7 mouse cellular contexts compared by ENCODE assay signal in the genomic region with DNA sequence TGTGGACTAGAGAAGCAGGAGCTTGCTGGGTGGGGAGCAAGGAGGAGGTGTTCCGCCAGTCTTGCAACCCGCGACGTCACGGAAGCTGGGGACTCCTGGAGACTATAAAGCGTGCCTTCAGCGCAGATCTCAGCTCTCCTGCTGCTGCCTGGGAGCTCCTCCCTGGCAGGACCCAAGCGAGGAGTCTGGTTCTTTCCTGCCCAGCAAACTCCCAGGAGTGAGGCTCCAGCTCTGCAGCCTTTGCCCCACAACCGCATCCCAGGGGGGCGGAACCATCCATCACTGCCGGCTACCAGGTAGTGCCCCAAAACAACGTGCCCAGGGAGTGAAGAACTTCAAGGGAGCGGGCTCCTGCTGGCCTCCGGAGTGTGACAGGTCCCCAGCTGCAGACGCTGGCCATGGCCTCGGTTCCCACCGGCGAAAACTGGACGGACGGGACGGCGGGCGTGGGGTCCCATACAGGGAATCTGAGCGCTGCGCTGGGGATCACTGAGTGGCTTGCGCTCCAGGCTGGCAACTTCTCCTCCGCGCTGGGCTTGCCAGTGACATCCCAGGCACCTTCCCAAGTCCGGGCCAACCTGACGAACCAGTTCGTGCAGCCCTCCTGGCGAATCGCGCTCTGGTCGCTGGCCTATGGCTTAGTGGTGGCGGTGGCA. TPM values are rescaled to one million over a fixed set of nuclear protein-coding genes. Genes with fewer than 3 reads are reported as not detected.
DNase-seq lines count a peak whose midpoint lies in the region; ATAC-seq and TF ChIP-seq lines count a peak whose summit lies in the region.

Tacr3 (plus strand) TSS at position 133 of the 656 bp plus-strand sequence.

- H3K36me3 ChIP-seq in forebrain, embryonic 12.5 days (replicated peaks), result no peaks in the 10 kb centered on the region
- H3K36me3 ChIP-seq in neural tube, embryonic 12.5 days, result no peaks in the 10 kb centered on the region

- H3K4me1 ChIP-seq in cortical plate, adult 2 months (ENCODE audit: control insufficient read depth, insufficient read depth, low read length), result no peaks in the 10 kb centered on the region
- H3K4me1 ChIP-seq in forebrain, embryonic 12.5 days, result peaks cover 10% of the 10 kb centered on the region; the same call in 1 of the 2 replicates
- peaks cover 5% of the 10 kb centered on the region; the same call in 1 of the 2 replicates for H3K4me1 ChIP-seq in neural tube, embryonic 12.5 days

- H3K27ac ChIP-seq in cortical plate, adult 2 months (ENCODE audit: insufficient read depth, low read length), result no peak within 1 kb of the TSS
- H3K27ac ChIP-seq in forebrain, embryonic 12.5 days, result no peak within 1 kb of the TSS
- no peak within 1 kb of the TSS for H3K27ac ChIP-seq in neural tube, embryonic 12.5 days

- under 1% methylated on average over 36 of the region's 36 CpGs for WGBS in forebrain, embryonic 12.5 days
- WGBS in neural tube, embryonic 12.5 days, result under 1% methylated on average over 36 of the region's 36 CpGs

- no peak for TF ChIP-seq CTCF in cortical plate, adult 2 months (IDR thresholded peaks at IDR 0.05; ENCODE audit: extremely low read depth, insufficient read depth, low read length)

- intact Hi-C loops in left cerebral cortex, postnatal 36 days (cut with DNase I), result no loop called here

- DNase-seq in layer of hippocampus, postnatal 36 days, result peak; percentile 3 to 4
- DNase-seq in layer of hippocampus, adult 9-11 months, result no peak
- DNase-seq in left cerebral cortex, postnatal 36 days (ENCODE audit: low spot score in 2 of 2), result peak; percentile 5 to 7
- no peak for DNase-seq in thymus, postnatal 0 days (ENCODE audit: low spot score)

- TF ChIP-seq POLR2A in cortical plate, adult 2 months (IDR thresholded peaks at IDR 0.05; ENCODE audit: extremely low read depth, insufficient read depth, low read length), result peak; percentile 27; the same call in 1 of the 2 replicates

- peak within 1 kb of the TSS; percentile 27; the same call in 1 of the 2 replicates for H3K9ac ChIP-seq in forebrain, embryonic 12.5 days
- H3K9ac ChIP-seq in neural tube, embryonic 12.5 days, result peak within 1 kb of the TSS; percentile 44

- peak; percentile 62 for ATAC-seq in forebrain, embryonic 12.5 days (ENCODE audit: low FRiP score)
- peak; percentile 63 for ATAC-seq in neural tube, embryonic 12.5 days (ENCODE audit: low FRiP score, low read depth)

- H3K4me2 ChIP-seq in forebrain, embryonic 12.5 days, result peak within 1 kb of the TSS; percentile 91
- H3K4me2 ChIP-seq in neural tube, embryonic 12.5 days (replicated peaks), result peak within 1 kb of the TSS; percentile 96

- H3K27me3 ChIP-seq in forebrain, embryonic 12.5 days, result 0 out of 2 replicates have a peak, but pooled peaks cover 12% of the 10 kb centered on the region
- H3K27me3 ChIP-seq in neural tube, embryonic 12.5 days (replicated peaks), result 0 out of 2 replicates have a peak, but pooled peaks cover 12% of the 10 kb centered on the region

- H3K9me3 ChIP-seq in forebrain, embryonic 12.5 days, result no peaks in the 10 kb centered on the region
- H3K9me3 ChIP-seq in neural tube, embryonic 12.5 days, result no peaks in the 10 kb centered on the region

- H3K4me3 ChIP-seq in cortical plate, adult 2 months (ENCODE audit: insufficient read depth, low read length), result peak within 1 kb of the TSS; percentile 10
- peak within 1 kb of the TSS; percentile 49 for H3K4me3 ChIP-seq in forebrain, embryonic 12.5 days (replicated peaks)
- H3K4me3 ChIP-seq in neural tube, embryonic 12.5 days, result peak within 1 kb of the TSS; percentile 41

RNA-seq across cellular contexts. Expression of gene Tacr3, which starts in this region (rescaled TPM):
- 1 to 10 TPM; 1.4 to 1.7 TPM for total RNA-seq in layer of hippocampus, postnatal 36 days (2021)
- 0.68 and 0.79 TPM in 2 replicates for polyA plus RNA-seq in cortical plate, adult 2 months (2012; rRNA removed)
- polyA plus RNA-seq in forebrain, embryonic 12.5 days (2016; fragmentation: Nextera tagmentation; extraction: Ambion mirVana), result 0.74 and 0.76 TPM in 2 replicates
- total RNA-seq in left cerebral cortex, postnatal 36 days (2021), result 1 to 10 TPM; 1.5 to 2.0 TPM
- 0.72 and 0.99 TPM in 2 replicates for polyA plus RNA-seq in neural tube, embryonic 12.5 days (2016; fragmentation: Nextera tagmentation; extraction: Ambion mirVana)
- polyA plus RNA-seq in thymus, postnatal 0 days (2015; fragmentation: Nextera tagmentation; extraction: Ambion mirVana), result 0.10 TPM in 1 of 2 replicates, not detected in the other

Comparison
In these comparisons a context has a peak if more than half of its experiments do, and no peak if none do; other contexts are left out.
1. DNase-seq: peak in layer of hippocampus, postnatal 36 days (2 of 2) and left cerebral cortex, postnatal 36 days (2 of 2); none in layer of hippocampus, adult 9-11 months (single experiment) and thymus, postnatal 0 days (single experiment).
2. Peak in ATAC-seq, H3K4me3 ChIP-seq, H3K9ac ChIP-seq and H3K4me2 ChIP-seq in forebrain, embryonic 12.5 days; RNA of the gene not detected or under 1 TPM.
3. Peak in ATAC-seq, H3K4me3 ChIP-seq, H3K9ac ChIP-seq and H3K4me2 ChIP-seq in neural tube, embryonic 12.5 days; RNA of the gene not detected or under 1 TPM.
4. Peak in every context shown above with its lines, with median percentiles within 50 percentile points of each other: H3K4me3 ChIP-seq.